Mouse (Mus musculus) heart, adult 2 months (tissue): ENCODE data around the gene Scgb2a2.

ENCODE experiments used
- CTCF ChIP-seq: fragments of 200-600 bp; IDR thresholded peaks from 2 replicates; pipeline ENCODE4 v1.8.1; 2022; ENCODE audit warnings: antibody characterized with exemption, mild to moderate bottlenecking, moderate library complexity
- EP300 ChIP-seq: fragments of 200-500 bp; IDR thresholded peaks from 2 replicates; pipeline ENCODE4 v1.6.1; 2011; ENCODE audit warnings: low read depth, low read length, control low read depth; ENCODE audit not compliant: insufficient read depth
- POLR2A ChIP-seq: fragments of 200-500 bp; IDR thresholded peaks from 2 replicates; pipeline ENCODE4 v1.6.1; 2011; ENCODE audit warnings: mild to moderate bottlenecking, low read depth, low read length, control low read depth; ENCODE audit not compliant: insufficient read depth

DNA sequence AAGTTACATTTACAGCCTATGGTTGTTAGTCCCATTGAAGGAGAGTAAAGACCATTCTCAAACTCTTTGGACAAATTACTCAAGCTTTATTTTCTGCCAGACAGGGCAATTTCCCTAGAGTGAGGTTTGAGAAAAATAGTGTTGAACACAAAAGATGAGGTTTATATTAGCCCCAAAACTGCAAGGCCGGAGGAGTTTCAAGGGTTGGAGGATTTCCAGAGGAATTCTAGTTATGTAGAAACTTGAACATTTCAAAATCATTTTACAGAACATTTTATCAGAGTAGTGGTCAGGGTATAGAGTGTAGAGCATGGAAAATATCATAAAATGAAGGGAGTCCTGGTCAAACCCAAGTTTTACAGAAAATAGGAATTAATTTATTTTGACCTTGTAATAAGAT, 17.5 kb downstream of the Scgb2a2 start:
- TF ChIP-seq CTCF (no peak), POLR2A (no peak), EP300 (no peak)
